Mouse (Mus musculus): Measurements from ENCODE around the gene Flrt1. TPM values are rescaled to one million over a fixed set of nuclear protein-coding genes. Genes with fewer than 3 reads are reported as not detected.

Gene Flrt1
- polyA plus RNA-seq, 1 experiment from 2014 or later = 1.1 TPM

- H3K9ac ChIP-seq (ENCODE audit: low read length) = no peak overlapping the region
- H3K4me3 ChIP-seq (ENCODE audit: low read length) = no peak overlapping the region
Observed at GRCm38 (mm10) chr19:7135525-7135924, 30.0 kb upstream of the Flrt1 start.

GRCm38 (mm10) chr19:7134631-7135091 is 29.1 kb upstream of the Flrt1 start:
- H3K4me2 ChIP-seq (ENCODE audit: low read depth, low read length) = no peak overlapping the region
- no peak for ATAC-seq (ENCODE audit: low read depth)
- 22% methylated on average over 17 of the region's 17 CpGs for WGBS
- H3K9me3 ChIP-seq (ENCODE audit: control insufficient read depth, low read length) = no peaks in the 10 kb centered on the region
- H3K27ac ChIP-seq (ENCODE audit: low read length) = no peak overlapping the region
- H3K4me3 ChIP-seq (ENCODE audit: low read length) = no peak overlapping the region
- H3K4me1 ChIP-seq (replicated peaks; ENCODE audit: control insufficient read depth, insufficient read depth, low read length) = peaks cover 24% of the 10 kb centered on the region
- H3K27me3 ChIP-seq (ENCODE audit: control insufficient read depth, insufficient read depth, low read depth, low read length) = peaks cover 3% of the 10 kb centered on the region; the same call in 1 of the 2 replicates
- no peak overlapping the region for H3K9ac ChIP-seq (ENCODE audit: low read length)
- no peaks in the 10 kb centered on the region for H3K36me3 ChIP-seq (ENCODE audit: control insufficient read depth, insufficient read depth, low read length)

More at GRCm38 (mm10) chr19:7135525-7135924, 30.0 kb upstream of the Flrt1 start:
- H3K36me3 ChIP-seq (ENCODE audit: control insufficient read depth, insufficient read depth, low read length) = no peaks in the 10 kb centered on the region
- peaks cover 27% of the 10 kb centered on the region for H3K4me1 ChIP-seq (replicated peaks; ENCODE audit: control insufficient read depth, insufficient read depth, low read length)
- H3K4me2 ChIP-seq (ENCODE audit: low read depth, low read length) = no peak overlapping the region
- ATAC-seq (ENCODE audit: low read depth) = peak; percentile 55
- H3K9me3 ChIP-seq (ENCODE audit: control insufficient read depth, low read length) = no peaks in the 10 kb centered on the region
- H3K27ac ChIP-seq (ENCODE audit: low read length) = no peak overlapping the region
- peaks cover 3% of the 10 kb centered on the region; the same call in 1 of the 2 replicates for H3K27me3 ChIP-seq (ENCODE audit: control insufficient read depth, insufficient read depth, low read depth, low read length)
- WGBS = 11% methylated on average over 9 of the region's 9 CpGs

GRCm38 (mm10) chr19:7133436-7133835 is 27.9 kb upstream of the Flrt1 start:
- no peak overlapping the region for H3K4me2 ChIP-seq (ENCODE audit: low read depth, low read length)
- WGBS = 87% methylated on average over 9 of the region's 9 CpGs
- peaks cover 3% of the 10 kb centered on the region; the same call in 1 of the 2 replicates for H3K27me3 ChIP-seq (ENCODE audit: control insufficient read depth, insufficient read depth, low read depth, low read length)
- no peak for ATAC-seq (ENCODE audit: low read depth)
- no peaks in the 10 kb centered on the region for H3K9me3 ChIP-seq (ENCODE audit: control insufficient read depth, low read length)
- H3K4me1 ChIP-seq (replicated peaks; ENCODE audit: control insufficient read depth, insufficient read depth, low read length) = peaks cover 24% of the 10 kb centered on the region
- H3K4me3 ChIP-seq (ENCODE audit: low read length) = no peak overlapping the region
- H3K9ac ChIP-seq (ENCODE audit: low read length) = no peak overlapping the region
- no peak overlapping the region for H3K27ac ChIP-seq (ENCODE audit: low read length)
- no peaks in the 10 kb centered on the region for H3K36me3 ChIP-seq (ENCODE audit: control insufficient read depth, insufficient read depth, low read length)

- no peak overlapping the region for H3K4me3 ChIP-seq (ENCODE audit: low read length)
- WGBS = 54% methylated on average over 11 of the region's 11 CpGs
- H3K9ac ChIP-seq (ENCODE audit: low read length) = no peak overlapping the region
- no peak overlapping the region for H3K27ac ChIP-seq (ENCODE audit: low read length)
- no peaks in the 10 kb centered on the region for H3K36me3 ChIP-seq (ENCODE audit: control insufficient read depth, insufficient read depth, low read length)
- no peak overlapping the region for H3K4me2 ChIP-seq (ENCODE audit: low read depth, low read length)
- H3K27me3 ChIP-seq (ENCODE audit: control insufficient read depth, insufficient read depth, low read depth, low read length) = peaks cover 2% of the 10 kb centered on the region; the same call in 1 of the 2 replicates
- H3K4me1 ChIP-seq (replicated peaks; ENCODE audit: control insufficient read depth, insufficient read depth, low read length) = peaks cover 12% of the 10 kb centered on the region
- no peak for ATAC-seq (ENCODE audit: low read depth)
- H3K9me3 ChIP-seq (ENCODE audit: control insufficient read depth, low read length) = no peaks in the 10 kb centered on the region
Observed at GRCm38 (mm10) chr19:7130317-7130716, 24.8 kb upstream of the Flrt1 start.

- H3K4me3 ChIP-seq (ENCODE audit: low read length) = no peak overlapping the region
- no peak overlapping the region for H3K27ac ChIP-seq (ENCODE audit: low read length)
- H3K4me2 ChIP-seq (ENCODE audit: low read depth, low read length) = no peak overlapping the region
- WGBS = 67% methylated on average over 19 of the region's 19 CpGs
- no peaks in the 10 kb centered on the region for H3K9me3 ChIP-seq (ENCODE audit: control insufficient read depth, low read length)
- H3K4me1 ChIP-seq (replicated peaks; ENCODE audit: control insufficient read depth, insufficient read depth, low read length) = no peaks in the 10 kb centered on the region
- H3K36me3 ChIP-seq (ENCODE audit: control insufficient read depth, insufficient read depth, low read length) = no peaks in the 10 kb centered on the region
- peaks cover 4% of the 10 kb centered on the region; the same call in 1 of the 2 replicates for H3K27me3 ChIP-seq (ENCODE audit: control insufficient read depth, insufficient read depth, low read depth, low read length)
- ATAC-seq (ENCODE audit: low read depth) = no peak
- no peak overlapping the region for H3K9ac ChIP-seq (ENCODE audit: low read length)
Observed at GRCm38 (mm10) chr19:7128551-7129475, 23.3 kb upstream of the Flrt1 start.

- peaks cover 4% of the 10 kb centered on the region; the same call in 1 of the 2 replicates for H3K27me3 ChIP-seq (ENCODE audit: control insufficient read depth, insufficient read depth, low read depth, low read length)
- H3K9me3 ChIP-seq (ENCODE audit: control insufficient read depth, low read length) = no peaks in the 10 kb centered on the region
- no peak overlapping the region for H3K4me3 ChIP-seq (ENCODE audit: low read length)
- H3K36me3 ChIP-seq (ENCODE audit: control insufficient read depth, insufficient read depth, low read length) = no peaks in the 10 kb centered on the region
- no peak overlapping the region for H3K27ac ChIP-seq (ENCODE audit: low read length)
- ATAC-seq (ENCODE audit: low read depth) = no peak
- WGBS = 51% methylated on average over 2 of the region's 2 CpGs
- no peak overlapping the region for H3K9ac ChIP-seq (ENCODE audit: low read length)
- peaks cover 8% of the 10 kb centered on the region for H3K4me1 ChIP-seq (replicated peaks; ENCODE audit: control insufficient read depth, insufficient read depth, low read length)
- H3K4me2 ChIP-seq (ENCODE audit: low read depth, low read length) = no peak overlapping the region
Observed at GRCm38 (mm10) chr19:7126933-7127332, 21.4 kb upstream of the Flrt1 start.

- no peak overlapping the region for H3K4me3 ChIP-seq (ENCODE audit: low read length)
- H3K27ac ChIP-seq (ENCODE audit: low read length) = no peak overlapping the region
- H3K9ac ChIP-seq (ENCODE audit: low read length) = no peak overlapping the region
- H3K9me3 ChIP-seq (ENCODE audit: control insufficient read depth, low read length) = no peaks in the 10 kb centered on the region
- H3K4me2 ChIP-seq (ENCODE audit: low read depth, low read length) = no peak overlapping the region
- 53% methylated on average over 1 of the region's 1 CpGs for WGBS
- H3K27me3 ChIP-seq (ENCODE audit: control insufficient read depth, insufficient read depth, low read depth, low read length) = peaks cover 4% of the 10 kb centered on the region; the same call in 1 of the 2 replicates
- H3K4me1 ChIP-seq (replicated peaks; ENCODE audit: control insufficient read depth, insufficient read depth, low read length) = peaks cover 14% of the 10 kb centered on the region
- ATAC-seq (ENCODE audit: low read depth) = no peak
- no peaks in the 10 kb centered on the region for H3K36me3 ChIP-seq (ENCODE audit: control insufficient read depth, insufficient read depth, low read length)
Observed at GRCm38 (mm10) chr19:7126209-7126608, 20.7 kb upstream of the Flrt1 start.

- Histone ChIP-seq H3K27ac (ENCODE audit: low read length) (no peak overlapping the region), H3K27me3 (ENCODE audit: control insufficient read depth, insufficient read depth, low read depth, low read length) (peaks cover 4% of the 10 kb centered on the region; the same call in 1 of the 2 replicates), H3K4me3 (ENCODE audit: low read length) (no peak overlapping the region), H3K4me2 (ENCODE audit: low read depth, low read length) (no peak overlapping the region), H3K9ac (ENCODE audit: low read length) (no peak overlapping the region), H3K9me3 (ENCODE audit: control insufficient read depth, low read length) (no peaks in the 10 kb centered on the region), H3K36me3 (ENCODE audit: control insufficient read depth, insufficient read depth, low read length) (no peaks in the 10 kb centered on the region), H3K4me1 (replicated peaks; ENCODE audit: control insufficient read depth, insufficient read depth, low read length) (peaks cover 15% of the 10 kb centered on the region)
- WGBS = 67% methylated on average over 4 of the region's 4 CpGs
- ATAC-seq (ENCODE audit: low read depth) = no peak
Observed at GRCm38 (mm10) chr19:7125526-7126156, 20.1 kb upstream of the Flrt1 start.

- no peak overlapping the region for H3K4me3 ChIP-seq (ENCODE audit: low read length)
- H3K9me3 ChIP-seq (ENCODE audit: control insufficient read depth, low read length) = no peaks in the 10 kb centered on the region
- H3K27me3 ChIP-seq (ENCODE audit: control insufficient read depth, insufficient read depth, low read depth, low read length) = peaks cover 4% of the 10 kb centered on the region
- no peak overlapping the region for H3K9ac ChIP-seq (ENCODE audit: low read length)
- H3K4me2 ChIP-seq (ENCODE audit: low read depth, low read length) = no peak overlapping the region
- WGBS = 20% methylated on average over 10 of the region's 10 CpGs
- H3K36me3 ChIP-seq (ENCODE audit: control insufficient read depth, insufficient read depth, low read length) = no peaks in the 10 kb centered on the region
- H3K27ac ChIP-seq (ENCODE audit: low read length) = no peak overlapping the region
- peak; percentile 34 for ATAC-seq (ENCODE audit: low read depth)
- peaks cover 15% of the 10 kb centered on the region for H3K4me1 ChIP-seq (replicated peaks; ENCODE audit: control insufficient read depth, insufficient read depth, low read length)
Observed at GRCm38 (mm10) chr19:7122698-7123306, 17.3 kb upstream of the Flrt1 start.

All from lung, embryonic 16.5 days (tissue).